Mouse (Mus musculus) small intestine, adult 2 months (tissue): ENCODE data around the gene Osm. TPM values are rescaled to one million over a fixed set of nuclear protein-coding genes. Genes with fewer than 3 reads are reported as not detected.

Source experiments
- H3K27ac ChIP-seq: fragments of 200-500 bp; 2 replicates; pipeline ENCODE4 v1.5.1; 2012; ENCODE audit warnings: low read depth, low read length, control low read depth, inconsistent platforms; ENCODE audit not compliant: insufficient read depth
- H3K27me3 ChIP-seq: fragments of 200-500 bp; 2 replicates; pipeline ENCODE4 v1.6.1; 2012; ENCODE audit warnings: mild to moderate bottlenecking, moderate library complexity, low read length, inconsistent platforms; ENCODE audit not compliant: control insufficient read depth, insufficient read depth
- H3K36me3 ChIP-seq: fragments of 200-500 bp; 2 replicates; pipeline ENCODE4 v1.6.1; 2012; ENCODE audit warnings: mild to moderate bottlenecking, low read length, control low read depth, inconsistent platforms; ENCODE audit not compliant: control insufficient read depth, insufficient read depth
- H3K4me1 ChIP-seq: fragments of 200-500 bp; 2 replicates; pipeline ENCODE4 v1.6.1; 2012; ENCODE audit warnings: low read length, inconsistent platforms, mixed read lengths; ENCODE audit not compliant: control insufficient read depth, insufficient read depth, insufficient read length
- H3K4me3 ChIP-seq: fragments of 200-500 bp; 2 replicates; pipeline ENCODE4 v1.5.1; 2012; ENCODE audit warnings: low read depth, mild to moderate bottlenecking, control low read depth, inconsistent platforms, low read length, moderate library complexity
- CTCF ChIP-seq: fragments of 200-500 bp; IDR thresholded peaks from 2 replicates; pipeline ENCODE4 v1.5.1; 2012; ENCODE audit warnings: low read depth, mild to moderate bottlenecking, control low read depth, inconsistent platforms, low read length, moderate library complexity, mixed read lengths; ENCODE audit not compliant: insufficient replicate concordance, insufficient read length; ENCODE audit errors: extremely low read depth
- POLR2A ChIP-seq: fragments of 200-500 bp; IDR thresholded peaks from 2 replicates; pipeline ENCODE4 v1.6.1; 2012; ENCODE audit warnings: low read depth, mild to moderate bottlenecking, control low read depth, inconsistent platforms, low read length, moderate library complexity
- WGBS: fragments of 180-500 bp; shearing (Covaris S2); methylation state at CpG from one replicate; pipeline ENCODE4 v1.1.7; 2018; 5-methylcytosine and 5-hydroxymethylcytosine counted together
- polyA plus RNA-seq: library from polyadenylated mRNA; depleted of rRNA; stranded (reverse); fragments of >200 nt; gene quantifications from 2 replicates; pipeline ENCODE4 v1.2.3, GENCODE M21; 2012

The Osm gene
- polyA plus RNA-seq, 1 experiment, result 0.19 TPM

DNA sequence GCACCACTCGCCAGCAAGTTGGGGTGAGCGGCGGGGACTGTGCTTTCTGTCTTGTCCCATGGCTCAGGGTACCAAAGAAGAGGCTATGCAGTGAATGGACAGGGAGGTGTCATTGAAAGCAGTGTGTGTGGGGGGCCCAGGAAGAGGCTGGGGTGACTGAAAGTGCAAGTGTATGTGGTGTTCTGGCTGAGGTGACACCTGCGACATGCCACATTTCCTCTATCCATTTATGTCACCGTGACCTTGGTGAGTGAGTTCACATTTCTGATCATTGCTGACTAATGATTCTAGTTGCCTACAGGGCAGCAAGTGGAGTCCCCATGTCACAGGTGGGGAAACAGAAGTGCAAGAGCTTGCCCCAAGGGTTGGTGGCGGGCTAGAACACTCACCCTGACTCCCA lies 32.3 kb downstream of the Osm start:
- TF ChIP-seq POLR2A (no peak), CTCF (no peak)
- 87% methylated on average over 6 of the region's 6 CpGs for WGBS
- Histone ChIP-seq H3K4me3 (no peak overlapping the region), H3K36me3 (peaks cover 4% of the 10 kb centered on the region; the same call in 1 of the 2 replicates), H3K4me1 (peaks cover 28% of the 10 kb centered on the region), H3K27ac (no peak overlapping the region), H3K27me3 (no peaks in the 10 kb centered on the region; the same call in 1 of the 2 replicates)

DNA sequence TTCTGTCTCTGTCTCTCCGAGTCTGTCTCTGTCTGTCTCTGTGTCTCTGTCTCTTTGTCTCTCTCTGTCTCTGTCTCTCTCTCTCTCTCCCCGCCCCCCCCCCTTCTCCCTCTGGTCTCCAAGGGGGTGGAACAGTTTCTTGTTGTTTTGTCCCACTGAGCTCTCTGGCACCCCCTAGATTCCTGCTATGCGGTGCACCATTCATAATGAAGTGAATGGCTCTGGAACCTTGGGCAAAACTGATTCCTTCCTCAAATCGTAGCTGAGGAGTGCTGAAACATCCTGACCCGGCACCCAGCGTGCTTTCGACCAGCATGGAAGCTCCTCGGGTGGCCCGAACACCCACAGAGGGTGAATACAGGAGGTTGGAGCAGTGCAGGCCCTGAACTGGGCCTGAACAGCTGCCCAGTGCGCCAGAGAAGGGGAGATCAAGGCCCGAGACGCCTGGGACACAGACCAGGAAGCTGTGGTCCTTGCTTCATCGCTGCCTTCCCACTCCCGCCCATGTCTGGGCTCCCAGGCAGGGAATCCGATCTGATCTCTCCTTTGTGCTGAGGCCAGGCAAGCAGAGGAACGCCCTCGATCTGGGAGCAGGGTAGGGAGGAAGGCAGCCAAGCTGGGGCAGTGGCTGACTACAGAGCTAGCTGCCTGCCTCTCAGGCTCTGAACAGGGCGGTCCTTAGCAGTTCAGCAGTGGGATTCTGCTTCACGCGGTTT lies 34.7 kb downstream of the Osm start:
- 67% methylated on average over 20 of the region's 20 CpGs for WGBS
- H3K27ac ChIP-seq, result no peak overlapping the region

DNA sequence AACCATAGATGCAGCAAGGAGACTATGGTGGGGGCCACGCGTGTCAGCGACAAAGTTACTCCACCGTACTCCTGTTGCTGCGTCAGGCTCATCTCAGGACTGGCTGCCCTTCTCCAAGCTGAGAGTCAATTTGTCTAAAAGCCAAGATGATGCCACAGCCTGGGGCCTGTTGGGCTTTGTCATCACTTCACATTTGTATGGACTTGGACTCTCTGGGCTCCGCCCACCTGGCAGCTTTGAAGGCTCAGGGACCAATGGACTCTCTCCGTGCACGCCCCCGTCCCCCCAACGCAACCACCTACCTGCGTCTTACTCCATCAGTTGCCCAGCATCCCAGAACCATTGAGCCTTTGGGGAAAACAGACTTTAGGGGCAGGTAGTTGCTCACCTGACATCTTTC lies 35.3 kb downstream of the Osm start:
- Histone ChIP-seq H3K4me1 (peaks cover 6% of the 10 kb centered on the region; the same call in 1 of the 2 replicates), H3K27me3 (no peaks in the 10 kb centered on the region; the same call in 1 of the 2 replicates), H3K36me3 (peaks cover 4% of the 10 kb centered on the region; the same call in 1 of the 2 replicates), H3K27ac (no peak overlapping the region), H3K4me3 (no peak overlapping the region)
- WGBS, result 92% methylated on average over 11 of the region's 11 CpGs
- TF ChIP-seq POLR2A (no peak), CTCF (no peak)

More for the DNA sequence above, 34.7 kb downstream of the Osm start:
- Histone ChIP-seq H3K27me3 (no peaks in the 10 kb centered on the region; the same call in 1 of the 2 replicates), H3K36me3 (peaks cover 4% of the 10 kb centered on the region; the same call in 1 of the 2 replicates), H3K4me1 (peaks cover 7% of the 10 kb centered on the region; the same call in 1 of the 2 replicates), H3K4me3 (no peak overlapping the region)
- TF ChIP-seq CTCF, result no peak
- no peak for TF ChIP-seq POLR2A

DNA sequence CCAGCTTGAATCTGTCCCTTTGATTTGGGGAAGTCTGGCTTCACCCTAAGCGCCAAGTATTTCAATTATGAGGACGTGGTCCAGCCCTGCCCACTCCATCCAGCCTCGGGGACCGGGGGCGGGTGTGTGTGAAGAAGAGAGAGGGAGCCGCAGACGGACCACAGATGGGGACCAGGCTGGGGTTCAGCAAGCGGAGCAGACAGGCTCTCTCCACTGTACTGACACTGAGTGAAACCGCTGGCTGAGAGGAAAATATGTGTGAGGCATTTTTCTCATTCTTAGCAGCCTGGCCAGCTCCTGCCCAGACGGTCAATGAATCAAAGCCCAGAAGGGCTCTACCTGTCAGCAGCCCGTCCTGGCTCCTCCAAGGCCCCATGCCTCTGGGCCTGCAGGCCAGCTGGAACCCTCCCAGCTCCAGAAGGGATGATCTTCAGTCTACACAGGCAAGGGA lies 40.2 kb downstream of the Osm start:
- no peaks in the 10 kb centered on the region for H3K36me3 ChIP-seq
- H3K4me3 ChIP-seq, result no peak overlapping the region
- H3K4me1 ChIP-seq, result no peaks in the 10 kb centered on the region
- TF ChIP-seq POLR2A, result no peak
- no peak for TF ChIP-seq CTCF
- 72% methylated on average over 11 of the region's 11 CpGs for WGBS
- H3K27me3 ChIP-seq, result no peaks in the 10 kb centered on the region
- no peak overlapping the region for H3K27ac ChIP-seq

DNA sequence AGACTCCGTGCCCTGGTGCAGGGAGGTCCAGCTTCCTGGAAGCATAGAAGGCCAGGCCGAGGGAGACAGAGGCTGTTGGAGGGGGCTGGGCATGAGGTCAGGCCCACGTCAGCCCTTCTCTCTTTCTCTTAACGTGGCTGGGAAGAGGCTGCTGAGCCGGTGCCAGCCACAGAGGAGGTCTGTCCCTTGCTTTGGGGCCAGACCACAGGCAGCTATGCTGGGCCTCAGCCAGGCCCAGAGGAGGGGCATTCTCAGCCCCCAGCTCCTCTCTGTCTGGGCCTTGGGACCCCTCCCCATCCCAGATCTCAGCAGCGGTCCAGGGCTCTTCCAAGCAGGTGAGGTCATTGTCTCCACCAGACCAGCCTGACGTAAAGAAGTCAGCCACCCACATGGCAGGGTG lies 43.7 kb downstream of the Osm start:
- no peak overlapping the region for H3K4me3 ChIP-seq
- H3K36me3 ChIP-seq, result no peaks in the 10 kb centered on the region
- TF ChIP-seq CTCF (no peak), POLR2A (no peak)
- no peak overlapping the region for H3K27ac ChIP-seq
- no peaks in the 10 kb centered on the region; the same call in 1 of the 2 replicates for H3K4me1 ChIP-seq
- 76% methylated on average over 7 of the region's 7 CpGs for WGBS
- no peaks in the 10 kb centered on the region for H3K27me3 ChIP-seq

DNA sequence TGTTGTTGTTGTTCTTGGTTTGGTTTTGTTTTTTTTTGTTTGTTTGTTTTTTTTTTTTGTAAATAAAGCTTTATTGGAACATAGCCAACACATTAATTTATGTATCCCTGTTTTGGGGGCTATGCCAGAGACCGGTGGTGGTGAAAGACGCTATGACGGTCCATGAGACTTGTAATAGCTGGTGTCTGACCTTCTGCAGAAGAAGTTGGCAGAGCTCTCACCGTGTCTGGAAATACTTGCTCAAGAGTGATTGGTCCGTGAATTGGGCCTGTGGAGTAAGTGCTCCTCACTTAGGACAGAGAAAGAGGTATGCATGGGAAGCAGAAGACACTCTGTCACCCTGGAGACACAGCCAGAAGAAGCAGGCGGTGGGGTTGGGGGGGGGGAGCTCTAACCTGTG lies 45.6 kb downstream of the Osm start:
- 80% methylated on average over 6 of the region's 6 CpGs for whole genome bisulfite sequencing
- no peak for TF ChIP-seq POLR2A
- no peak overlapping the region for H3K27ac ChIP-seq
- H3K4me1 ChIP-seq, result no peaks in the 10 kb centered on the region; the same call in 1 of the 2 replicates
- no peak overlapping the region for H3K4me3 ChIP-seq
- no peaks in the 10 kb centered on the region for H3K27me3 ChIP-seq
- no peaks in the 10 kb centered on the region for H3K36me3 ChIP-seq

DNA sequence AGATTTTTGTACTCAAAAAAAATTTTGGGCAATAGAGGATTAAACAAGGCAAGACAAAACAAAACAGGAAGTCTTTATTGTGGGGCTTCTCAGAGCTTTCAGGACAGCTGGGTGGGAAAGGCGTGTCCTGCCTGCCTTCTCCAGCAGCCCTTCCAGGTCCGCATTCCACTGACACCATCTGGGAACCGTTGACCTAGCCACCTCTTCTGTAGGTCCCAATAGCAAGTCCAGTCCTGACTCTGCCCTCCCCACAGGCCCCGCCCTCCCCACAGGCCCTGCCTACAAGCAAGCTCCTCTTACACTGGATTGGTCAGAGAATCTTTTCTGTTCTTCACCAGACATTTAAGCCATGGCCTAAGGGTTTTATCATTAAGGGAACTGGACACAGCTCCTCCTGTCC lies 47.4 kb downstream of the Osm start:
- H3K4me1 ChIP-seq, result peaks cover 3% of the 10 kb centered on the region; the same call in 1 of the 2 replicates
- H3K36me3 ChIP-seq, result no peaks in the 10 kb centered on the region
- 27% methylated on average over 4 of the region's 4 CpGs for WGBS
- no peak overlapping the region for H3K27ac ChIP-seq
- TF ChIP-seq POLR2A, result no peak
- H3K4me3 ChIP-seq, result no peak overlapping the region
- H3K27me3 ChIP-seq, result no peaks in the 10 kb centered on the region
